Mouse (Mus musculus): Measurements from ENCODE around the gene Dpp7. TPM values are rescaled to one million over a fixed set of nuclear protein-coding genes. Genes with fewer than 3 reads are reported as not detected.

The Dpp7 gene
- 58.3 TPM for polyA plus RNA-seq (2021)

DNA sequence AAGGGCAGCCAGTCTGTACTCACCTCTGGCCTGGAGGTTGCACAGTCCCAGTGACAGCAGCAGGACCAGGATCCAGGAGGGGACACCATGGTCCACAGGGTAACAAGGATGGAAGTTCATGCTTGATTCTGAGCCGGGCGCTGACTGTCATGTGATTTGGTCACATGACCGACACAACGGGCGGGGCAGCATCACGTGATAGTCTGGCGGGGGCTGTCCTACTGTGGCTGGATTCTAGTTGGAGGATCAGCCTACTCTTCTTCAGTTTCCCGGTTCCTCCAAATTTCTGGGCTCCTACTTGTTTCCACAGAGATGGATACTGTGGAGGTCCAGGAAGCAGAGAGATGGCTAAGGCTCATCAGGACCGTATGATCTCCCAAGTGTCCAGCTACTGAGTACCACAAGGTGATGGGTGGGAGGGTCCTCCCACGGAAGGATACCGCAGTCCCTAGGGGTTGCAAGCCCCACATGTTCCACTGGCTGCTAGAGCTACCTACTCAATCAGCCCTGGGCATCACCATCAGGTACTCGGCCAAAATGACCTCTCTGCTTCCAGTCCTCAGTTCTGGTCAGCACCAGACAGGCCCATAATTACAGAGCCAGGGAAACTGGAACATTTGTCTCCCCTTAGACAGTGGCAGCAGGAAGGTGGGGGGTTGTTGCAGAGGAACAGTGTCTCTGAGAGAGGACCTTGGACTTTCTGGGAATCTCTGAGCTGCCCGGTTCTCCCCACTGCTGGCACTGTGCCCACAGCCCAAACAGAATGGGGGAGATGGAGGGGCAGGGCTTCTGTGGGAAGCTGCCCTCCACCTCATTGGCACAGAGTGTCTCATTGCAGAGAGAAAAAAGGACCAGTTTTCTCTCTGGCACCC is at the start of gene Dpp7:
TSS of gene Dpp7 (minus strand) at position 152 of the 872 bp plus-strand sequence.
- ChIA-PET POLR2A (no interaction called here), CTCF (no interaction called here)
- ATAC-seq (peak; percentile 18), DNase-seq (ENCODE audit: low read depth, low spot score) (no peak)
- TF ChIP-seq CTCF (IDR thresholded peaks at IDR 0.05), result no peak
- in situ Hi-C loops (cut with MboI; ENCODE audit: low pct_unique_long_range_greater_than_20kb), result no loop called here
- H3K27me3 ChIP-seq, result no peaks in the 10 kb centered on the region

DNA sequence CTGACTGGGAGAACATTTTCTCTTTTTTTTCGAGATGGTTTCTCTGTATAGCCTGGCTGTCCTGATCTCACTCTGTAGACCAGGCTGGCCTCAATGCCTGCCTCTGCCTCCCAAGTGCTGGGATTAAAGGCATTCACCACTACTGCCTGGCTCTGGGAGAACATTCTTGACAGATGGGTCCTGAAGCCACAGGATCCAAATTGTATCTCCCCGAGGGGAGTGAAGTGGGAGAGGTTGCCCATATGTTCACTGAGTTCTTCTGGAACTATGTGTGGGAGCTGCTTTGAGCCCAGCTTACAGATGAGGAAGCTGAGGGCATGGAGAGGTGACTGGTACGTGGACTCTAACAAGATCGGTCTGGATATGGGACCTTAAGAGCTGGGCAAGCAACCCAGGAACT is 47.8 kb upstream of the Dpp7 start:
- no peaks in the 10 kb centered on the region for H3K27me3 ChIP-seq
- in situ Hi-C loops (cut with MboI; ENCODE audit: low pct_unique_long_range_greater_than_20kb), result loop anchor here (5.0 kb wide), 1 partner anchor 37 kb away; the partner anchor contains the start of gene Uap1l1
- ChIA-PET POLR2A (interaction anchor here (0.6 to 1.0 kb wide), 2 partner anchors 32 to 79 kb away, joined by 3 read pairs; partner anchors contain the start of gene Sapcd2), CTCF (no interaction called here)
- ATAC-seq (no peak), DNase-seq (ENCODE audit: low read depth, low spot score) (no peak)
- TF ChIP-seq CTCF (IDR thresholded peaks at IDR 0.05), result no peak

DNA sequence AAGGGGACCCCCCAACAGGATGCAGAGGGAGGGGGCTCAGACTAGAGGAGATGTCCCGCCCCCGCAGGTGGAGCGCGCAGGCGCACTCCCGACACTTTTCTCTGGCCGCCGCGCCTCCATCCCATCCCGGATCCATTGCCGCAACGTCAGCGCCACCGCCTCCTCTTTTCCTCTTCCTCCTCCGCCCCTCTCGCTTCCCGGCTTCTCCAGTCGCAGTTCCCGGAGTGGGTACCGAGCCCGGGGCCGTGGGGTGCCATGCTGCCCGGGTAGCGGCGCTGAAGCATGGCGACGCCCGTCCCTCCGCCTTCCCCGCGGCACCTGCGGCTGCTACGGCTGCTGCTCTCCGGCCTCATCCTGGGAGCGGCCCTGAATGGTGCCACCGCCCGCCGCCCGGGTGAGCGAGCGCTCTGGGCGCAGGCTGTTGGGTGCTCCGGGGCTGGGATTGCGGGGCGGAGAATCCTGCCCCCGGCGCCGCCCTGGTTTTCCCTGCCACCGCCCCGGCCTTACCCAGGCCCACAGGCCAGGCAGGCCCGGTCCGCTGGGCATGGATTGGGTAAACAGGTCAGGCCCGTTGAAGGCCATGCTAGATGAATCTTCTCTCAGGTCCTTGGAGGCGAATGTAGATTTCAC is 46.9 kb upstream of the Dpp7 start:
- POLR2A ChIA-PET, result no interaction called here
- peak; percentile 54 for ATAC-seq
- no peak for TF ChIP-seq CTCF (IDR thresholded peaks at IDR 0.05)
- H3K27me3 ChIP-seq, result no peaks in the 10 kb centered on the region
- no peak for DNase-seq (ENCODE audit: low read depth, low spot score)
- in situ Hi-C loops (cut with MboI; ENCODE audit: low pct_unique_long_range_greater_than_20kb), result loop anchor here (5.0 kb wide), 1 partner anchor 36 kb away; the partner anchor contains the start of gene Uap1l1
- CTCF ChIA-PET, result interaction anchor here (1.0 to 10.9 kb wide), 3 partner anchors 20 to 42 kb away, joined by 3 to 119 read pairs (median 4); partner anchors contain the start of gene Sapcd2

DNA sequence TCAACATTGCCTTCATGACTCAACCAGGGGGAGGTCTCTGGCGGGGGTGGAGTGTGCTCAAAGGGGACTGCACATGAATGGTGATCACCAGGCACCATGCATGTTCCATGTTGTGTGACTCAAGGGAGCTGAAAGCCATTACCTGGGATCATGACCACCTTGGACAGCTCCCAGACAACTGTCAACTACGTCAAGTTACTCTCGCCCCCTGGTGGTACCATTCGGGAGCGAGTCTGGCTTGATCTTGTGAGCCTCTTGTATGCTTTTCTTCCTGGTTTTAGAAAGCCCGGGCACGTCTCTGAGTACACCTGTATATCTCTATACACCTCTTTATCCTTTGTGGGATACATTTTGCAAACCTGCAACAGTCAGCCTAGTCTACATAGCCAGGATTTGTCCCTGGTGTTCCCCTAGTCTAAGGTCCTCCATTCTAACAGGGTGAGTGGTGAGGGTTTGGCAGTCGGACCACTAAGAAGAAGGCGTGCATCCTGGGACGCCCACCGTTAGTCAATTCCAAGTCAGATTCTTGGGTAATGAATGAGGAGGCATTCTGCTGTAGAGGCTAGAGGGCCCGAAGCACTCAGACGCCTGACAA is 46.3 kb upstream of the Dpp7 start:
- in situ Hi-C loops (cut with MboI; ENCODE audit: low pct_unique_long_range_greater_than_20kb), result loop anchor here (5.0 kb wide), 1 partner anchor 35 kb away; the partner anchor contains the start of gene Uap1l1
- DNase-seq (ENCODE audit: low read depth, low spot score) (peak; percentile 69), ATAC-seq (peak; percentile 42)
- no peaks in the 10 kb centered on the region for H3K27me3 ChIP-seq
- ChIA-PET CTCF (interaction anchor here (0.7 to 10.9 kb wide), 6 partner anchors 11 to 41 kb away, joined by 3 to 119 read pairs (median 4); partner anchors contain the start of gene Sapcd2), POLR2A (no interaction called here)
- TF ChIP-seq CTCF (IDR thresholded peaks at IDR 0.05), result no peak

DNA sequence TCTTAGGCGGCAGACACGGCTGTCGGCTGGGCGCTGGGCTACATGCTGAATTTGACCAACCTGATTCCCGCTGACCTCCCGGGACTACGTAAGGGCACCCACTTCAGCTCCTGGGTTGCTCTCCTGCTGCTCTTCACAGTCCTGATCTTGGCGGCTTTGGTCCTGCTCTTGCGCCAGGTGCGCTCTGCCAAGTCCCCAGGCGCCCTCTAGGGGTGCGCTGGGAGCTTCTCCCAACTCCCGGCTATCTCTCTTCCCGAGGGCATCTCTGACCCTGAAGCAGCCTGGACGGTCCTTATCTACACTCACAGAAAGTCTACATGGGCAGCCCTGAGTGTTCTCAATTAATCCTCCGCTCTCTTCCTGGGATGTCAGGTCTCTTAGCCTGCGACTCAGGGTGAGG is 44.6 kb upstream of the Dpp7 start:
- TF ChIP-seq CTCF (IDR thresholded peaks at IDR 0.05), result no peak
- ChIA-PET CTCF (interaction anchor here (1.0 to 10.9 kb wide), 9 partner anchors 8 to 172 kb away, joined by 3 to 119 read pairs (median 4); partner anchors contain the start of genes Fut7, Sapcd2 and Traf2), POLR2A (interaction anchor here (0.5 to 1.1 kb wide), 2 partner anchors 25 to 210 kb away, joined by 3 read pairs; no protein-coding TSS in a partner anchor)
- in situ Hi-C loops (cut with MboI; ENCODE audit: low pct_unique_long_range_greater_than_20kb), result loop anchor here (5.0 kb wide), 1 partner anchor 33 kb away; the partner anchor contains the start of gene Uap1l1
- H3K27me3 ChIP-seq, result peaks cover 2% of the 10 kb centered on the region
- ATAC-seq (no peak), DNase-seq (ENCODE audit: low read depth, low spot score) (no peak)

DNA sequence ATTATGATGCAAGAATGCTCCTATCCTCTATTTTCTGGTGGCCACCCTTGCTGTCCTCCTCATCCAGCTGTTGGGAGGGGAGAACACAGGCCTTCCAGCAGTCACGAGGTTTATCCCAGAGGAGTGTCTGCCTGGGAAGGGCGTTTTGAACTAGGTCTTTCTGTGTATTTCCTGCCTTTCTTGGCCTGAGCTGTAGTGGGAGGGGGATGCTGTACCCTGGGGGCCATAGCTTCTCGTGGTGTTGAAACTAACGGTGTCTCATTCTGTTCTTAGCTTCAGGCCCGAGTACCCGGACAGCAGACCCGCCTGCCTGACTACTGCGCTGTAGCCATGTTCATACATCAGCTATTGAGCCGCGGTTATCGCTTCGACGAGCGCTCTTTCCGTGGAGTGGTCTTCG is 44.1 kb upstream of the Dpp7 start:
- ChIA-PET POLR2A (interaction anchor here (1.1 kb wide), 1 partner anchor 24 kb away, joined by 3 read pairs; no protein-coding TSS in a partner anchor), CTCF (interaction anchor here (1.0 to 10.9 kb wide), 9 partner anchors 8 to 172 kb away, joined by 3 to 119 read pairs (median 4); partner anchors contain the start of genes Fut7, Sapcd2 and Traf2)
- H3K27me3 ChIP-seq, result peaks cover 4% of the 10 kb centered on the region
- in situ Hi-C loops (cut with MboI; ENCODE audit: low pct_unique_long_range_greater_than_20kb), result loop anchor here (5.0 kb wide), 1 partner anchor 33 kb away; the partner anchor contains the start of gene Uap1l1
- no peak for ATAC-seq
- DNase-seq (ENCODE audit: low read depth, low spot score), result no peak
- TF ChIP-seq CTCF (IDR thresholded peaks at IDR 0.05), result no peak

DNA sequence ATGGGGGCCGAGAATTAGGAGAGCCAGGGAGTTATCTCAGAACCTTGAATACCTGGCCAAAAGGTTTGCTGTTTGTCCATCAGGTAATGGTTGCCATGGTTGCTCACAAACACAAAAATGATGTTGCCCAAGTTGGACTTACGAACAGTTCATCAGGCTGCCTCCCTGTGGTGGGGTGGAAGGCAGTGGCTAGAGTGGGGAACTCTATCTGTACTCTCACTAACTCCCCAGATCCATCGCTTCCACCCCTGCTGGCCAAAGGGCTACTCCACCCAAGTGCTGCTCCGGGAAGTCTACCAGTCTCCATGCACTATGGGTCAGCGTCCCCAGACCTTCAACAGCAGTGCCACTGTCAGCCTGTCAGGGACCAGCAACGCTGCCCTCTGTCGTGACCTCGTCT is 42.9 kb upstream of the Dpp7 start, which contains the start of gene Npdc1:
TSS of gene Npdc1 (plus strand) at position 301 of the 400 bp plus-strand sequence.
- H3K27me3 ChIP-seq, result peaks cover 4% of the 10 kb centered on the region
- ChIA-PET POLR2A (no interaction called here), CTCF (interaction anchor here (10.9 kb wide), 1 partner anchor 23 kb away, joined by 119 read pairs; the partner anchor contains the start of gene Sapcd2)

DNA sequence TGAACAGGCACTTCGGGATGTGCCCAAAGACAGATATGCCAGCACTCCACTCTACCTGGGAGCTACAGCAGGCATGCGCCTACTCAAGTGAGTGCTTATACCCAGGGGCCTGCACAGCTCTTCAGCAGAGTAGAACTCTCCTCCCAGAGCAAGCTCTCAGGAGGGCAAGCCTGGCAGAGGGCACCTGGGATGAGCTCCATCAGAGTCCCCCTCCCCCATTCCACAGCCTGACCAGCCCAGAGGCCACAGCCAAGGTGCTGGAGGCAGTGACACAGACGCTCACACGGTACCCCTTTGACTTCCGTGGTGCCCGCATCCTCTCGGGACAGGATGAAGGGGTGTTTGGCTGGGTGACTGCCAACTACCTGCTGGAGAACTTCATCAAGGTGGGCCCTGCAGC is 41.9 kb upstream of the Dpp7 start:
- peaks cover 4% of the 10 kb centered on the region for H3K27me3 ChIP-seq
- ChIA-PET POLR2A (no interaction called here), CTCF (interaction anchor here (1.9 to 10.9 kb wide), 2 partner anchors 11 to 22 kb away, joined by 4 to 119 read pairs; partner anchors contain the start of gene Sapcd2)
- no peak for TF ChIP-seq CTCF (IDR thresholded peaks at IDR 0.05)
- DNase-seq (ENCODE audit: low read depth, low spot score) (no peak), ATAC-seq (no peak)
- in situ Hi-C loops (cut with MboI; ENCODE audit: low pct_unique_long_range_greater_than_20kb), result no loop called here

More for the DNA sequence above, 42.9 kb upstream of the Dpp7 start, which contains the start of gene Npdc1:
- no peak for TF ChIP-seq CTCF (IDR thresholded peaks at IDR 0.05)
- ATAC-seq (no peak), DNase-seq (ENCODE audit: low read depth, low spot score) (no peak)
- in situ Hi-C loops (cut with MboI; ENCODE audit: low pct_unique_long_range_greater_than_20kb), result no loop called here

DNA sequence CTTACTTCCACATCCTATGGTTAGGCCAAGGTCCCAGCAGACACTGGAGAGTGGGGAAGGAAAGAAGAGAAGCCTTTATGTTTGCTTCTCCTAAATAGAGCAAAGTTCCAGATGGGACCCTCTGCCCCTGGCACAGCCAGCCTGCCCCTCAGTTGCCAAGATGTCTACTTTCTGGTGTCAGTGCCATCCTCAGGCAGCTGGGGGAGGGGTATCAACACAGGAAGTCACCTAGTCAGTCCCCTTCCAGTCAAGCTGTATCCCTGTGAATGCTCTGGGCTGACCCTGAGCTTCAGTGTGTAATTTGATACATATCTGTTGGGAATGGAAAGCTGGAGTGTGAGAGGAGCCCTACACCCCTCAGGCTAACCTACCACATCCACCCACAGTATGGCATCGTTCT is 40.9 kb upstream of the Dpp7 start:
- ATAC-seq (no peak), DNase-seq (ENCODE audit: low read depth, low spot score) (no peak)
- ChIA-PET CTCF (interaction anchor here (1.9 to 10.9 kb wide), 2 partner anchors 10 to 21 kb away, joined by 4 to 119 read pairs; partner anchors contain the start of gene Sapcd2), POLR2A (no interaction called here)
- TF ChIP-seq CTCF (IDR thresholded peaks at IDR 0.05), result no peak
- H3K27me3 ChIP-seq, result peaks cover 4% of the 10 kb centered on the region
- in situ Hi-C loops (cut with MboI; ENCODE audit: low pct_unique_long_range_greater_than_20kb), result no loop called here

DNA sequence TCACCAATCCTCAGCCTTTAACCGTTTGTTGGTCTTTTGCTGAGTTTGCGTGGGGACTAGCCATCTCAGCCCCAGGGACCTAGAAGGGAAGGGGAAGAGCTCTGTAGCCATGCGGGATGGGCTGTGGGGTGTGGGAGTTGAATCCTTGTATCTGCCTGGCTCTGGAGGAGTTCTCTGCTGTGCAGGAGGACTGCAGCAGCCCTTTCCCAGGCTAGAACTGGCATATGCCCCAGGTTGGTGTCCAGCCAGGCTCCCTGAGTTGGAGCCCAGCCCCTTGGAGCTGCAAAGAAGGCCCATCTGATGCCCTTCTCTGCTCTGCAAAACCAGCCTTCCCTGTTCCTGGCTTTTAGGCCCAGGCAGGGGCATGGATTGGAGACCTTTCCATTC is 40.4 kb upstream of the Dpp7 start:
- TF ChIP-seq CTCF (IDR thresholded peaks at IDR 0.05), result no peak
- POLR2A ChIA-PET, result no interaction called here
- DNase-seq (ENCODE audit: low read depth, low spot score), result no peak
- ATAC-seq, result no peak
- CTCF ChIA-PET, result interaction anchor here (1.9 to 10.9 kb wide), 2 partner anchors 10 to 21 kb away, joined by 4 to 119 read pairs; partner anchors contain the start of gene Sapcd2
- H3K27me3 ChIP-seq, result peaks cover 4% of the 10 kb centered on the region
- in situ Hi-C loops (cut with MboI; ENCODE audit: low pct_unique_long_range_greater_than_20kb), result no loop called here
